9 mouse cellular contexts compared by ENCODE assay signal in genomic region chr9:110490913-110491312, GRCm38 (mm10). TPM values are rescaled to one million over a fixed set of nuclear protein-coding genes. Genes with fewer than 3 reads are reported as not detected.
DNase-seq lines count a peak whose midpoint lies in the region; ATAC-seq and TF ChIP-seq lines count a peak whose summit lies in the region.
"Had no signal": no experiment of that assay in that cellular context is flagged by ENCODE, and none has a peak within 500 bp of the region (broad histone marks: within the 10 kb centered on the region; RNA-seq: fewer than 3 reads in every experiment).

No protein-coding gene starts in this region.

- dilution Hi-C loops in CH12.LX (cut with MboI; ENCODE audit: extremely low pct_ligation_motif_present, extremely low pct_unique_long_range_greater_than_20kb, low sequenced_read_pairs) = no loop called here

- DNase-seq in kidney, adult 2 months = peak; percentile 6
- DNase-seq in CH12.LX (ENCODE audit: extremely low read depth) (no peak), ZHBTc4 (ENCODE audit: low read depth, low spot score) (peak; percentile 61)
- no peak for DNase-seq in frontal cortex, postnatal 10 days (ENCODE audit: low spot score in 2 of 2)
- no peak for DNase-seq in embryonic facial prominence, embryonic 10.5 days (ENCODE audit: low spot score)

- TF ChIP-seq CTCF in kidney, adult 2 months (conservative IDR thresholded peaks at IDR 0.05; ENCODE audit: insufficient read depth, insufficient read length, low read depth, low read length) = peak; percentile 45
- peak; percentile 29 to 57; a peak in 3 of 4 replicates for TF ChIP-seq CTCF in CH12.LX (conservative IDR thresholded peaks at IDR 0.05 in 1 of 2, IDR thresholded peaks at IDR 0.05 in 1 of 2; ENCODE audit: low read depth in 2 of 2, low read length in 2 of 2)
- TF ChIP-seq CTCF in small intestine, adult 2 months (IDR thresholded peaks at IDR 0.05; ENCODE audit: extremely low read depth, insufficient read length, insufficient replicate concordance, low read depth, low read length) = peak; percentile 32; the same call in 1 of the 2 replicates

- TF ChIP-seq RAD21 in CH12.LX (IDR thresholded peaks at IDR 0.05; ENCODE audit: low read depth, low read length) = peak; percentile 46

- peaks cover 5% of the 10 kb centered on the region for H3K9me3 ChIP-seq in kidney, embryonic 15.5 days (replicated peaks)
- H3K9me3 ChIP-seq in CH12.LX (replicated peaks; ENCODE audit: low read length) = peaks cover 8% of the 10 kb centered on the region
- peaks cover 5% of the 10 kb centered on the region for H3K9me3 ChIP-seq in embryonic facial prominence, embryonic 10.5 days
- H3K9me3 ChIP-seq: lung, embryonic 15.5 days had no signal

- no peak for ATAC-seq in kidney, embryonic 15.5 days (replicated peaks; ENCODE audit: low FRiP score)

- H3K4me2 ChIP-seq in kidney, embryonic 15.5 days = no peak overlapping the region
- H3K4me2 ChIP-seq in CH12.LX (ENCODE audit: insufficient read depth, low read depth, poor library complexity, severe bottlenecking) = no peak overlapping the region
- H3K4me2 ChIP-seq: hindbrain, embryonic 12.5 days; lung, embryonic 15.5 days had no signal

- no peak for TF ChIP-seq EP300 in CH12.LX (IDR thresholded peaks at IDR 0.05; ENCODE audit: low read length)

- no peaks in the 10 kb centered on the region for H3K27me3 ChIP-seq in kidney, adult 2 months (replicated peaks; ENCODE audit: control insufficient read depth, insufficient read depth, low read length)
- H3K27me3 ChIP-seq in kidney, embryonic 15.5 days = no peaks in the 10 kb centered on the region
- no peaks in the 10 kb centered on the region for H3K27me3 ChIP-seq in CH12.LX (replicated peaks)
- no peaks in the 10 kb centered on the region for H3K27me3 ChIP-seq in small intestine, adult 2 months (ENCODE audit: control insufficient read depth, insufficient read depth, low read length)
- no peaks in the 10 kb centered on the region for H3K27me3 ChIP-seq in embryonic facial prominence, embryonic 10.5 days (replicated peaks; ENCODE audit: low read depth, poor library complexity, severe bottlenecking)
- H3K27me3 ChIP-seq: hindbrain, embryonic 12.5 days; lung, embryonic 15.5 days had no signal

- TF ChIP-seq POLR2A in kidney, adult 2 months (IDR thresholded peaks at IDR 0.05; ENCODE audit: low read depth, low read length) = no peak
- TF ChIP-seq POLR2A in CH12.LX (IDR thresholded peaks at IDR 0.05; ENCODE audit: low read depth, low read length) = no peak
- TF ChIP-seq POLR2A in small intestine, adult 2 months (IDR thresholded peaks at IDR 0.05; ENCODE audit: low read depth, low read length) = no peak

- H3K4me1 ChIP-seq in kidney, adult 2 months (ENCODE audit: control insufficient read depth, insufficient read depth, low read length) = no peaks in the 10 kb centered on the region
- no peaks in the 10 kb centered on the region for H3K4me1 ChIP-seq in kidney, embryonic 15.5 days
- H3K4me1 ChIP-seq in CH12.LX (ENCODE audit: control insufficient read depth in 1 of 2, insufficient read depth in 2 of 2) = no peaks in the 10 kb centered on the region
- H3K4me1 ChIP-seq in small intestine, adult 2 months (ENCODE audit: control insufficient read depth, insufficient read depth, insufficient read length, low read length) = no peaks in the 10 kb centered on the region
- no peaks in the 10 kb centered on the region for H3K4me1 ChIP-seq in embryonic facial prominence, embryonic 10.5 days
- H3K4me1 ChIP-seq: hindbrain, embryonic 12.5 days; lung, embryonic 15.5 days had no signal

- no peaks in the 10 kb centered on the region for H3K79me2 ChIP-seq in CH12.LX (replicated peaks; ENCODE audit: control insufficient read depth, extremely low read depth, insufficient read depth, poor library complexity, severe bottlenecking)

- no peaks in the 10 kb centered on the region for H3K36me3 ChIP-seq in kidney, adult 2 months (ENCODE audit: control insufficient read depth, insufficient read depth, low read length)
- no peaks in the 10 kb centered on the region for H3K36me3 ChIP-seq in kidney, embryonic 15.5 days
- H3K36me3 ChIP-seq in CH12.LX (replicated peaks in 1 of 2; ENCODE audit: control insufficient read depth in 1 of 2, insufficient read depth in 1 of 2, low read length in 1 of 2) = peaks cover 0 to 5% of the 10 kb centered on the region in 2 experiments
- H3K36me3 ChIP-seq in small intestine, adult 2 months (ENCODE audit: control insufficient read depth, insufficient read depth, low read length) = no peaks in the 10 kb centered on the region
- H3K36me3 ChIP-seq in embryonic facial prominence, embryonic 10.5 days (replicated peaks) = no peaks in the 10 kb centered on the region
- H3K36me3 ChIP-seq: hindbrain, embryonic 12.5 days; lung, embryonic 15.5 days had no signal

- in situ Hi-C loops in CH12.LX (cut with MboI; ENCODE audit: low pct_ligation_motif_present, low pct_unique_long_range_greater_than_20kb, low sequenced_read_pairs) = no loop called here

- no peak overlapping the region for H3K4me3 ChIP-seq in kidney, adult 2 months (ENCODE audit: insufficient read depth, low read depth, low read length)
- H3K4me3 ChIP-seq in kidney, embryonic 15.5 days (replicated peaks) = no peak overlapping the region
- no peak overlapping the region for H3K4me3 ChIP-seq in CH12.LX (replicated peaks in 1 of 3; ENCODE audit: low read depth in 2 of 3, low read length in 2 of 3, poor library complexity in 1 of 3)
- no peak overlapping the region for H3K4me3 ChIP-seq in small intestine, adult 2 months (ENCODE audit: low read depth, low read length)
- no peak overlapping the region for H3K4me3 ChIP-seq in embryonic facial prominence, embryonic 10.5 days
- H3K4me3 ChIP-seq: hindbrain, embryonic 12.5 days; lung, embryonic 15.5 days had no signal

- H3K9ac ChIP-seq in kidney, embryonic 15.5 days = no peak overlapping the region
- no peak overlapping the region for H3K9ac ChIP-seq in CH12.LX (ENCODE audit: insufficient read depth, low read depth)
- H3K9ac ChIP-seq: hindbrain, embryonic 12.5 days; lung, embryonic 15.5 days had no signal

- WGBS in kidney, adult 2 months = 67% methylated on average over 5 of the region's 5 CpGs
- WGBS in kidney, embryonic 15.5 days = 61% methylated on average over 5 of the region's 5 CpGs
- WGBS in small intestine, adult 2 months = 58% methylated on average over 5 of the region's 5 CpGs
- 60% methylated on average over 5 of the region's 5 CpGs for WGBS in embryonic facial prominence, embryonic 10.5 days

- no peak overlapping the region for H3K27ac ChIP-seq in kidney, adult 2 months (ENCODE audit: insufficient read depth, low read depth, low read length)
- H3K27ac ChIP-seq in kidney, embryonic 15.5 days = no peak overlapping the region
- H3K27ac ChIP-seq in CH12.LX (ENCODE audit: insufficient read depth, low read depth) = no peak overlapping the region
- no peak overlapping the region for H3K27ac ChIP-seq in small intestine, adult 2 months (ENCODE audit: insufficient read depth, low read depth, low read length)
- no peak overlapping the region for H3K27ac ChIP-seq in embryonic facial prominence, embryonic 10.5 days (replicated peaks)
- H3K27ac ChIP-seq: hindbrain, embryonic 12.5 days; lung, embryonic 15.5 days had no signal

TF ChIP-seq in CH12.LX, 34 proteins besides CTCF, POLR2A, EP300 and RAD21:
- TF ChIP-seq CHD2 (IDR thresholded peaks at IDR 0.05; ENCODE audit: low read length) (no peak), SMC3 (IDR thresholded peaks at IDR 0.05; ENCODE audit: low read depth, low read length) (peak; percentile 57)
TF ChIP-seq in CH12.LX: peak in this region for 1.

RNA-seq across cellular contexts. Expression of gene Kif9, which starts 14.2 kb away (rescaled TPM):
- polyA plus RNA-seq in kidney, adult 2 months (2012; rRNA removed) = 1.8 and 3.1 TPM in 2 replicates
- polyA plus RNA-seq in kidney, embryonic 15.5 days (2015; fragmentation: Nextera tagmentation; extraction: Ambion mirVana) = 0.82 and 1.5 TPM in 2 replicates
- total RNA-seq in CH12.LX (2012; rRNA removed) (1.2 and 1.8 TPM in 2 replicates), CH12.LX (2014; rRNA removed) (1.1 and 1.6 TPM in 2 replicates)
- polyA plus RNA-seq in CH12.LX (2012; ENCODE audit: insufficient read length, low read depth) = 1.2 and 1.8 TPM in 2 replicates
- 0.27 and 0.34 TPM in 2 replicates for polyA plus RNA-seq in small intestine, adult 2 months (2012; rRNA removed)
- 1.1 and 1.3 TPM in 2 replicates for polyA plus RNA-seq in embryonic facial prominence, embryonic 10.5 days (2016; fragmentation: Nextera tagmentation; extraction: Ambion mirVana)

RNA-seq across cellular contexts. Expression of gene Klhl18, which starts 14.4 kb away (rescaled TPM):
- polyA plus RNA-seq in kidney, adult 2 months (2012; rRNA removed) = 17.4 and 17.8 TPM in 2 replicates
- polyA plus RNA-seq in kidney, embryonic 15.5 days (2015; fragmentation: Nextera tagmentation; extraction: Ambion mirVana) = 8.9 and 10.5 TPM in 2 replicates
- total RNA-seq in CH12.LX (2012; rRNA removed) (4.4 and 4.8 TPM in 2 replicates), CH12.LX (2014; rRNA removed) (3.0 and 3.5 TPM in 2 replicates)
- polyA plus RNA-seq in CH12.LX (2012; ENCODE audit: insufficient read length, low read depth) = 10.1 and 10.2 TPM in 2 replicates
- 7.6 and 13.7 TPM in 2 replicates for polyA plus RNA-seq in small intestine, adult 2 months (2012; rRNA removed)
- polyA plus RNA-seq in embryonic facial prominence, embryonic 10.5 days (2016; fragmentation: Nextera tagmentation; extraction: Ambion mirVana) = 10.6 and 10.7 TPM in 2 replicates

RNA-seq across cellular contexts. Expression of gene Setd2, which starts 41.5 kb away (rescaled TPM):
- polyA plus RNA-seq in kidney, adult 2 months (2012; rRNA removed) = 35.1 and 37.6 TPM in 2 replicates
- polyA plus RNA-seq in kidney, embryonic 15.5 days (2015; fragmentation: Nextera tagmentation; extraction: Ambion mirVana) = 33.8 and 36.2 TPM in 2 replicates
- total RNA-seq in CH12.LX (2012; rRNA removed) (34.9 and 35.8 TPM in 2 replicates), CH12.LX (2014; rRNA removed) (35.5 and 41.6 TPM in 2 replicates)
- 87.1 and 104 TPM in 2 replicates for polyA plus RNA-seq in CH12.LX (2012; ENCODE audit: insufficient read length, low read depth)
- polyA plus RNA-seq in small intestine, adult 2 months (2012; rRNA removed) = 16.1 and 33.1 TPM in 2 replicates
- 36.7 and 37.4 TPM in 2 replicates for polyA plus RNA-seq in embryonic facial prominence, embryonic 10.5 days (2016; fragmentation: Nextera tagmentation; extraction: Ambion mirVana)

Comparison
In these comparisons a context has a peak if more than half of its experiments do, and no peak if none do; other contexts are left out.
1. DNase-seq: peak in kidney, adult 2 months (single experiment) and ZHBTc4 (single experiment); none in CH12.LX (single experiment), frontal cortex, postnatal 10 days (0 of 2) and embryonic facial prominence, embryonic 10.5 days (single experiment).
2. Peak in every context shown above with its lines, with median percentiles within 50 percentile points of each other: CTCF ChIP-seq.